Mouse (Mus musculus) liver, adult 2 months (tissue): ENCODE measurements around the gene Gnb1l. TPM values are rescaled to one million over a fixed set of nuclear protein-coding genes. Genes with fewer than 3 reads are reported as not detected.

Experiments
- DNase-seq: peaks from one replicate; pipeline ENCODE4 v3.0.0-alpha.2; 2011; ENCODE audit warnings: low read depth, low spot score; ENCODE audit errors: extremely low read depth
- H3K27ac ChIP-seq: fragments of 200-500 bp; replicated peaks from 2 replicates; pipeline ENCODE4 v1.5.1; 2012; ENCODE audit warnings: low read depth, mild to moderate bottlenecking, control low read depth, inconsistent platforms, low read length; ENCODE audit not compliant: insufficient read depth
- H3K27me3 ChIP-seq: fragments of 200-500 bp; 2 replicates; pipeline ENCODE4 v1.6.1; 2012; ENCODE audit warnings: mild to moderate bottlenecking, moderate library complexity, low read length, inconsistent platforms; ENCODE audit not compliant: control insufficient read depth, insufficient read depth
- H3K36me3 ChIP-seq: fragments of 200-500 bp; 2 replicates; pipeline ENCODE4 v1.6.1; 2012; ENCODE audit warnings: low read length, inconsistent platforms; ENCODE audit not compliant: control insufficient read depth, insufficient read depth
- H3K4me1 ChIP-seq: fragments of 200-500 bp; 2 replicates; pipeline ENCODE4 v1.6.1; 2011; ENCODE audit warnings: low read length; ENCODE audit not compliant: control insufficient read depth, insufficient read depth
- H3K4me3 ChIP-seq: fragments of 200-500 bp; 2 replicates; pipeline ENCODE4 v1.5.1; 2011; ENCODE audit warnings: low read depth, mild to moderate bottlenecking, control low read depth, low read length, moderate library complexity; ENCODE audit not compliant: insufficient read depth
- H3K79me2 ChIP-seq: fragments of 200-500 bp; 2 replicates; pipeline ENCODE4 v1.6.1; 2012; ENCODE audit warnings: inconsistent platforms, mild to moderate bottlenecking, low read length, moderate library complexity; ENCODE audit not compliant: control insufficient read depth, insufficient read depth
- H3K9ac ChIP-seq: fragments of 200-500 bp; 2 replicates; pipeline ENCODE4 v1.6.1; 2012; ENCODE audit warnings: low read depth, mild to moderate bottlenecking, control low read depth, inconsistent platforms, low read length
- CTCF ChIP-seq: fragments of 200-500 bp; IDR thresholded peaks from 2 replicates; pipeline ENCODE4 v1.5.1; 2011; ENCODE audit warnings: low read depth, low read length, control low read depth
- POLR2A ChIP-seq: fragments of 200-500 bp; IDR thresholded peaks from 2 replicates; pipeline ENCODE4 v1.6.1; 2011; ENCODE audit warnings: low read length, control low read depth; ENCODE audit not compliant: insufficient read depth; ENCODE audit errors: extremely low read depth
- WGBS: fragments of 180-500 bp; shearing (Covaris S2); methylation state at CpG from one replicate; pipeline ENCODE4 v1.1.7; 2018; 5-methylcytosine and 5-hydroxymethylcytosine counted together
- polyA plus RNA-seq: library from polyadenylated mRNA; depleted of rRNA; stranded (reverse); fragments of >200 nt; gene quantifications from 2 replicates; pipeline ENCODE4 v1.2.3, GENCODE M21; 2012
- total RNA-seq: library from RNA; depleted of rRNA; stranded (reverse); fragments of >200 nt; gene quantifications from 2 replicates; pipeline ENCODE4 v1.2.3, GENCODE M21; 2014

Gnb1l gene
- total and polyA plus RNA-seq, 2 experiments: 1.4 to 4.8 TPM

DNA sequence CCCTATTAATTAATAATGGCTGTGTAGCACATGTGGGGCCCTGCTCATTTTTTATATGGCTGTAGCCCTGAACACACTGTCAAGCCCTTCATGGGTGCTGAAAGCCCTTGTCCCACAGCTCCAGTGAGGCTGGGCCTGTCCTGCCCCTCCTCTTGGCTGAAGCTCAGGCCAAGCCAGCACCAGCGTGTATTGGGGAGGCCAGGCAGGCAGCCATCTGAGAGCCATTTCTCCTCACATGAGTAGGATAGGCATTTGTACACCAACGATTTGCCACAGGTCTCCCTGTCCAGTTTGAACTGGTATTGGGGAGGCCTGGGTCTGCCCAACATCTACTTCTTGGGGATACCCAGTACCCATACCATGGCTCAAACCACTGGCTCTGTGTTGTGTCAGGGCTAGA lies 24.5 kb upstream of the Gnb1l start:
- no peaks in the 10 kb centered on the region for H3K79me2 ChIP-seq
- TF ChIP-seq POLR2A (no peak), CTCF (no peak)
- H3K36me3 ChIP-seq: peaks cover 10% of the 10 kb centered on the region; the same call in 1 of the 2 replicates
- H3K4me3 ChIP-seq: no peak overlapping the region
- no peak overlapping the region for H3K27ac ChIP-seq
- H3K9ac ChIP-seq: no peak overlapping the region
- DNase-seq: no peak
- H3K4me1 ChIP-seq: no peaks in the 10 kb centered on the region
- 89% methylated on average over 2 of the region's 2 CpGs for WGBS
- H3K27me3 ChIP-seq: no peaks in the 10 kb centered on the region

GRCm38 (mm10) chr16:18477996-18478395 lies 20.5 kb upstream of the Gnb1l start:
- Histone ChIP-seq H3K9ac (no peak overlapping the region), H3K4me3 (no peak overlapping the region), H3K79me2 (no peaks in the 10 kb centered on the region), H3K27me3 (no peaks in the 10 kb centered on the region), H3K36me3 (peaks cover 4% of the 10 kb centered on the region; the same call in 1 of the 2 replicates), H3K27ac (no peak overlapping the region), H3K4me1 (no peaks in the 10 kb centered on the region)
- 84% methylated on average over 6 of the region's 6 CpGs for WGBS
- TF ChIP-seq CTCF: 0 out of 2 replicates have a peak, but pooled peaks have one; percentile 16
- no peak for TF ChIP-seq POLR2A
- no peak for DNase-seq

- TF ChIP-seq CTCF (no peak), POLR2A (no peak)
These were observed 18.8 kb upstream of the Gnb1l start for GRCm38 (mm10) chr16:18479667-18480066.

DNA sequence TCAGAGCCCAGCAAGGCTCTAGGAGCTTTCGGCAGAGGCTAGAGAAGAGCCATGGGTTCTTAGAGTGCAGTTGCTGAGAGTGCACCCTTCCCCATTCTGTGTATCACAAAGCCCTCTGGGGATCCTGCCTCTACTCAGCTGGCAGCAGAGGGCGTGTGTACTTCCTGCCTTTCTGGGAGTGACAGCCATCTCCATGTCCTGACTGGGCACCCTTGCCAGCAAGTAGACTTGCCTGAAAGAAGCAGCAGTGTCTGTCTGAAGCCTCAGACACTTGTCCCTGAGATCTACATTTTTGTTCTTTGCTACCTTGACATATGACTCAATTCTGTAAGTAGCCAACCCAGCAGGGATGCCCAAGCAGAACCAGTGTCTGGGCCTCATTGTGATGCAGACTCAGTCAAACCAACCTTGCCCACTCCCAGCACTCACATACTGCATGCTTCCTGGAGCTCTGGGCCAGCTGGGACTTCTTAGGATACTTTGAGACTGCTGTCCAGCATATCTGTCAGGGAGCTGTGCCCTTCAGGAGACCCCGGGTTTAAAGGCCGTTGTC lies 17.5 kb upstream of the Gnb1l start:
- Histone ChIP-seq H3K36me3 (peaks cover 1% of the 10 kb centered on the region; the same call in 1 of the 2 replicates), H3K9ac (no peak overlapping the region), H3K4me3 (no peak overlapping the region), H3K4me1 (no peaks in the 10 kb centered on the region), H3K27ac (no peak overlapping the region), H3K79me2 (no peaks in the 10 kb centered on the region), H3K27me3 (no peaks in the 10 kb centered on the region)
- 86% methylated on average over 4 of the region's 4 CpGs for WGBS
- DNase-seq: no peak
- TF ChIP-seq POLR2A (no peak), CTCF (no peak)

More at GRCm38 (mm10) chr16:18479667-18480066, 18.8 kb upstream of the Gnb1l start:
- H3K4me3 ChIP-seq: no peak overlapping the region
- H3K79me2 ChIP-seq: no peaks in the 10 kb centered on the region
- peaks cover 4% of the 10 kb centered on the region; the same call in 1 of the 2 replicates for H3K36me3 ChIP-seq
- H3K27me3 ChIP-seq: no peaks in the 10 kb centered on the region
- no peak for DNase-seq
- no peaks in the 10 kb centered on the region for H3K4me1 ChIP-seq
- no peak overlapping the region for H3K27ac ChIP-seq
- WGBS: 91% methylated on average over 7 of the region's 7 CpGs
- H3K9ac ChIP-seq: no peak overlapping the region

DNA sequence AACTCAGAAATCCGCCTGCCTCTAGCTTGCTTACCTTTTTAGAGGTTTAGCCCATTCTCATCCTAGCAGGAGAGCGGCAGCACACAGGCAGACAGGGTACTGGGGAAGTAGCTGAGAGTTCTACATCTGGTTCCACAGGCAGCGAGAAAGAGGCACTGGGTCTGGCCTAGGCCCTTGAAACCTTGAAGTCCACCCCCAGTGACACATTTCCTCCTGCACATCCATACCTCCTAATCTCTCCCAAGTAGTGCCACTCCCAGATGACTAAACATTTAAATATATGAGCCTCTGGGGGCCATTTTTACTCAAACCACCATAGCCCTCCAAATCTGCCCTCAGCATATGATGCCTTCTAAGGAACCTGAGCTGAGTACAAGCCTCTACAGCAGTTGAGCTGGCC lies 16.1 kb upstream of the Gnb1l start:
- no peaks in the 10 kb centered on the region; the same call in 1 of the 2 replicates for H3K36me3 ChIP-seq
- DNase-seq: no peak

DNA sequence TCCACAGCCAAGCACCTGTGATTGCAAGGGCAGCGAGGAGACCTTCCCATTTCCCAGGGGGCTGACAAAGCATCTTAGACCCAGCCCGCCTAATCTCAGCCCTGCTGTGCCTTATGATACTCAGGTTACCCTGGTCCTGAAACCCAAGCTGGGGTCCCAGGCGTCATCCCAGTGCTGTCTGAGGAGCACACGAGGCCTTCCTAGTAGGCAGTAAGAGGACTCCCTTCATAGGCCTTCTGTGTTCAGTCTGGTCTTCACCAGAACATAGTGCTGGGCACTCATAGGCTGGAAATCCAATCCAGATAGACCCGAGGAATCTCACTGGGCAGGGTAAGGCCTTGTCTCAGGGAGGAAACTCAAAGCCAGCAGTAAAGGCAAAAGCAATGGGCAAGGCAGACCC lies 14.7 kb upstream of the Gnb1l start:
- no peaks in the 10 kb centered on the region for H3K27me3 ChIP-seq
- WGBS: 85% methylated on average over 5 of the region's 5 CpGs
- no peaks in the 10 kb centered on the region for H3K4me1 ChIP-seq
- no peak overlapping the region for H3K4me3 ChIP-seq
- no peak for DNase-seq
- H3K79me2 ChIP-seq: no peaks in the 10 kb centered on the region
- H3K9ac ChIP-seq: no peak overlapping the region
- H3K27ac ChIP-seq: no peak overlapping the region
- TF ChIP-seq CTCF (no peak), POLR2A (no peak)
- no peaks in the 10 kb centered on the region; the same call in 1 of the 2 replicates for H3K36me3 ChIP-seq

More for the DNA sequence above, 16.1 kb upstream of the Gnb1l start:
- no peak overlapping the region for H3K4me3 ChIP-seq
- no peaks in the 10 kb centered on the region for H3K27me3 ChIP-seq
- H3K27ac ChIP-seq: no peak overlapping the region
- H3K4me1 ChIP-seq: no peaks in the 10 kb centered on the region
- H3K79me2 ChIP-seq: no peaks in the 10 kb centered on the region
- 95% methylated on average over 3 of the region's 3 CpGs for WGBS
- TF ChIP-seq POLR2A (no peak), CTCF (no peak)
- H3K9ac ChIP-seq: no peak overlapping the region
